Mouse (Mus musculus) hindbrain, postnatal 0 days (tissue): ENCODE measurements around the gene Atp6v1g1. TPM values are rescaled to one million over a fixed set of nuclear protein-coding genes. Genes with fewer than 3 reads are reported as not detected.

Source experiments
- ATAC-seq: fragments of 200-750 bp; cut with Nextera tagmentation; 2 replicates; pipeline ENCODE4 v1.8.0; 2017; ENCODE audit warnings: mild to moderate bottlenecking, moderate TSS enrichment, moderate library complexity
- DNase-seq: peaks from one replicate; pipeline ENCODE4 v3.0.0-alpha.2; 2015; ENCODE audit warnings: low spot score
- H3K27ac ChIP-seq: fragments of 300-500 bp; sonication (generic); 2 replicates; pipeline ENCODE4 v1.5.1; 2014; ENCODE audit warnings: mild to moderate bottlenecking
- H3K27me3 ChIP-seq: fragments of 300-500 bp; sonication (generic); 2 replicates; pipeline ENCODE4 v1.6.1; 2014; ENCODE audit warnings: low read length, mixed read lengths; ENCODE audit not compliant: insufficient read depth
- H3K36me3 ChIP-seq: fragments of 300-500 bp; sonication (generic); 2 replicates; pipeline ENCODE4 v1.6.1; 2014; ENCODE audit warnings: low read length, mixed read lengths; ENCODE audit not compliant: insufficient read depth
- H3K4me1 ChIP-seq: fragments of 300-500 bp; sonication (generic); 2 replicates; pipeline ENCODE4 v1.6.1; 2014; ENCODE audit warnings: antibody characterized with exemption, low read length, mixed read lengths; ENCODE audit not compliant: insufficient read depth
- H3K4me2 ChIP-seq: fragments of 300-500 bp; sonication (generic); 2 replicates; pipeline ENCODE4 v1.6.1; 2014; ENCODE audit warnings: low read depth, mild to moderate bottlenecking, low read length, moderate library complexity, mixed read lengths
- H3K4me3 ChIP-seq: fragments of 300-500 bp; sonication (generic); 2 replicates; pipeline ENCODE4 v1.5.1; 2014; ENCODE audit warnings: low read length
- H3K9ac ChIP-seq: fragments of 300-500 bp; sonication (generic); replicated peaks from 2 replicates; pipeline ENCODE4 v1.6.1; 2014; ENCODE audit warnings: mild to moderate bottlenecking, low read length, moderate library complexity, mixed read lengths
- H3K9me3 ChIP-seq: fragments of 300-500 bp; sonication (generic); 2 replicates; pipeline ENCODE4 v1.6.1; 2016; ENCODE audit warnings: low read length, mixed read lengths
- CTCF ChIP-seq: IDR thresholded peaks from 2 replicates; pipeline ENCODE4 v1.5.1; 2016; ENCODE audit warnings: antibody characterized with exemption, control low read depth, low read depth
- WGBS: fragments of 180-500 bp; shearing (Covaris S2); extraction: QIAGEN DNeasy Blood & Tissue Kit; methylation state at CpG from one replicate; pipeline ENCODE4 v1.1.7; 2014; 5-methylcytosine and 5-hydroxymethylcytosine counted together
- polyA plus RNA-seq: library from polyadenylated mRNA; unstranded; fragments of >200 nt; fragmentation: Nextera tagmentation; extraction: Ambion mirVana; gene quantifications from 2 replicates; pipeline ENCODE4 v1.2.1, GENCODE M21; 2015
- total RNA-seq: library from RNA; depleted of rRNA; stranded (reverse); fragments of >200 nt; gene quantifications from 2 replicates; pipeline ENCODE4 v1.2.3, GENCODE M21; 2014; rRNA removed

Atp6v1g1 gene
- total RNA-seq (125 and 136 TPM in 2 replicates), polyA plus RNA-seq (357 and 367 TPM in 2 replicates)

- DNase-seq (peak; percentile 96), ATAC-seq (peak; percentile 97)
- WGBS, result under 1% methylated on average over 57 of the region's 57 CpGs
- Histone ChIP-seq H3K27ac (peak within 1 kb of the TSS; percentile 86), H3K4me3 (peak within 1 kb of the TSS; percentile 82), H3K27me3 (no peaks in the 10 kb centered on the region), H3K4me2 (peak within 1 kb of the TSS; percentile 70), H3K9ac (peak within 1 kb of the TSS; percentile 82), H3K36me3 (peaks cover 12% of the 10 kb centered on the region), H3K9me3 (no peaks in the 10 kb centered on the region), H3K4me1 (peaks cover 7% of the 10 kb centered on the region)
- TF ChIP-seq CTCF, result no peak
Observed at GRCm38 (mm10) chr4:63544494-63545230, at the start of gene Atp6v1g1. Gene Atp6v1g1, plus strand, starts transcription at chr4:63544772.

GRCm38 (mm10) chr4:63494967-63495914, 49.3 kb upstream of the Atp6v1g1 start:
- under 1% methylated on average over 99 of the region's 107 CpGs for WGBS
- DNase-seq (peak; percentile 68), ATAC-seq (peak; percentile 48)
- H3K4me3 ChIP-seq, result peak overlapping the region; percentile 63
- H3K9me3 ChIP-seq, result no peaks in the 10 kb centered on the region
- H3K27me3 ChIP-seq, result no peaks in the 10 kb centered on the region
- peak overlapping the region; percentile 80 for H3K4me2 ChIP-seq
- H3K4me1 ChIP-seq, result peaks cover 20% of the 10 kb centered on the region
- H3K9ac ChIP-seq, result peak overlapping the region; percentile 62
- H3K36me3 ChIP-seq, result no peaks in the 10 kb centered on the region
- TF ChIP-seq CTCF, result no peak
- 0 out of 2 replicates have a peak overlapping the region, but pooled peaks have one; percentile 26 for H3K27ac ChIP-seq

- peak within 1 kb of the TSS; percentile 63 for H3K4me3 ChIP-seq
- ATAC-seq (peak; percentile 84), DNase-seq (peak; percentile 88)
- peak within 1 kb of the TSS; percentile 80 for H3K4me2 ChIP-seq
- H3K4me1 ChIP-seq, result peaks cover 20% of the 10 kb centered on the region
- no peaks in the 10 kb centered on the region for H3K36me3 ChIP-seq
- TF ChIP-seq CTCF, result no peak
- peak within 1 kb of the TSS; percentile 62 for H3K9ac ChIP-seq
- H3K9me3 ChIP-seq, result no peaks in the 10 kb centered on the region
- 0 out of 2 replicates have a peak within 1 kb of the TSS, but pooled peaks have one; percentile 26 for H3K27ac ChIP-seq
- no peaks in the 10 kb centered on the region for H3K27me3 ChIP-seq
- WGBS, result 0% methylated on average over 23 of the region's 34 CpGs
Observed at GRCm38 (mm10) chr4:63495915-63496278, 48.7 kb upstream of the Atp6v1g1 start, which contains the start of gene Whrn. Gene Whrn, minus strand, starts transcription at chr4:63495991.

GRCm38 (mm10) chr4:63496312-63496711, 48.3 kb upstream of the Atp6v1g1 start:
- 6% methylated on average over 6 of the region's 6 CpGs for WGBS

GRCm38 (mm10) chr4:63498346-63498745, 46.2 kb upstream of the Atp6v1g1 start:
- Histone ChIP-seq H3K36me3 (no peaks in the 10 kb centered on the region), H3K9ac (no peak overlapping the region), H3K4me3 (no peak overlapping the region), H3K27ac (no peak overlapping the region), H3K4me2 (no peak overlapping the region), H3K27me3 (no peaks in the 10 kb centered on the region), H3K9me3 (no peaks in the 10 kb centered on the region), H3K4me1 (peaks cover 14% of the 10 kb centered on the region)
- peak; percentile 47 for DNase-seq
- ATAC-seq, result no peak
- 28% methylated on average over 3 of the region's 3 CpGs for WGBS
- TF ChIP-seq CTCF, result peak; percentile 61

More at GRCm38 (mm10) chr4:63496312-63496711, 48.3 kb upstream of the Atp6v1g1 start:
- ATAC-seq, result no peak
- H3K36me3 ChIP-seq, result no peaks in the 10 kb centered on the region
- no peak overlapping the region for H3K27ac ChIP-seq
- H3K27me3 ChIP-seq, result no peaks in the 10 kb centered on the region
- TF ChIP-seq CTCF, result no peak
- no peaks in the 10 kb centered on the region for H3K9me3 ChIP-seq
- peak overlapping the region; percentile 62; the same call in 1 of the 2 replicates for H3K9ac ChIP-seq
- peak overlapping the region; percentile 63 for H3K4me3 ChIP-seq
- peaks cover 20% of the 10 kb centered on the region for H3K4me1 ChIP-seq
- no peak for DNase-seq
- H3K4me2 ChIP-seq, result peak overlapping the region; percentile 80

- no peaks in the 10 kb centered on the region for H3K36me3 ChIP-seq
- no peak overlapping the region for H3K9ac ChIP-seq
- DNase-seq (no peak), ATAC-seq (no peak)
- no peak overlapping the region for H3K4me2 ChIP-seq
- no peak for TF ChIP-seq CTCF
- H3K4me1 ChIP-seq, result no peaks in the 10 kb centered on the region; the same call in 1 of the 2 replicates
- H3K27me3 ChIP-seq, result no peaks in the 10 kb centered on the region
- 64% methylated on average over 5 of the region's 5 CpGs for WGBS
- H3K4me3 ChIP-seq, result no peak overlapping the region
- H3K27ac ChIP-seq, result no peak overlapping the region
- no peaks in the 10 kb centered on the region for H3K9me3 ChIP-seq
Observed at GRCm38 (mm10) chr4:63501050-63501449, 43.5 kb upstream of the Atp6v1g1 start.
